Mouse (Mus musculus) left cerebral cortex, postnatal 10 days (tissue): ENCODE data around the gene Lgals1. TPM values are rescaled to one million over a fixed set of nuclear protein-coding genes. Genes with fewer than 3 reads are reported as not detected.
"Not testable (repeated sequence)": the region's sequence is repeated elsewhere in the genome, so short reads cannot be mapped to it uniquely, and the experiment has no call there.

Experiments used
- DNase-seq, 2 experiments: peaks; one replicate each; pipeline ENCODE4 v3.0.0; 2021 to 2022; ENCODE audit warnings: low spot score in 2 of 2, mixed read lengths in 1 of 2; ENCODE audit errors: extremely low spot score in 1 of 2
- intact Hi-C: fragments of 180-260 bp; cut with DNase I; formaldehyde crosslinking; loops from one replicate; pipeline ENCODE4 v1.15.1; 2025
- total RNA-seq, 2 experiments: library from RNA; stranded (reverse); gene quantifications; 2 replicates each; pipeline ENCODE4 v1.2.3; 2021

Lgals1 gene
- 10 to 100 TPM; 24.1 to 25.3 TPM for total RNA-seq

- DNase-seq = peak in 1 of 2 experiments; percentile 89
- intact Hi-C loops = no loop called here
These were observed at the start of gene Lgals1 for GRCm38 (mm10) chr15:78926021-78926919. Gene Lgals1, plus strand, starts transcription at chr15:78926725.

GRCm38 (mm10) chr15:78876991-78877809 lies 49.3 kb upstream of the Lgals1 start, which contains the start of gene Gga1:
Gene Gga1, plus strand, starts transcription at chr15:78877190.
- intact Hi-C loops = no loop called here

GRCm38 (mm10) chr15:78877810-78878390 lies 48.6 kb upstream of the Lgals1 start:
- intact Hi-C loops = no loop called here
- DNase-seq = no peak

More at GRCm38 (mm10) chr15:78876991-78877809, 49.3 kb upstream of the Lgals1 start, which contains the start of gene Gga1:
- peak; percentile 96 to 97 for DNase-seq

GRCm38 (mm10) chr15:78878792-78879516 lies 47.6 kb upstream of the Lgals1 start:
- intact Hi-C loops, DNase-seq: not testable (repeated sequence)

- DNase-seq = no peak
- intact Hi-C loops = no loop called here
These were observed 46.1 kb upstream of the Lgals1 start for GRCm38 (mm10) chr15:78880432-78880831.

- no peak for DNase-seq
- intact Hi-C loops = no loop called here
These were observed 44.7 kb upstream of the Lgals1 start for GRCm38 (mm10) chr15:78881828-78882227.

- intact Hi-C loops = no loop called here
- no peak for DNase-seq
These were observed 37.1 kb upstream of the Lgals1 start for GRCm38 (mm10) chr15:78889401-78889853.

- no peak for DNase-seq
- intact Hi-C loops = no loop called here
These were observed 34.1 kb upstream of the Lgals1 start for GRCm38 (mm10) chr15:78892440-78892839.

- no peak for DNase-seq
- intact Hi-C loops = no loop called here
These were observed 31.8 kb upstream of the Lgals1 start for GRCm38 (mm10) chr15:78894726-78895125.

- no peak for DNase-seq
- intact Hi-C loops = no loop called here
These were observed 30.8 kb upstream of the Lgals1 start for GRCm38 (mm10) chr15:78895741-78896140.

- intact Hi-C loops = no loop called here
- no peak for DNase-seq
These were observed 30.4 kb upstream of the Lgals1 start for GRCm38 (mm10) chr15:78896149-78896548.

- intact Hi-C loops = no loop called here
- no peak for DNase-seq
These were observed 29.0 kb upstream of the Lgals1 start for GRCm38 (mm10) chr15:78897488-78897887.

- intact Hi-C loops = no loop called here
- DNase-seq = no peak
These were observed 28.0 kb upstream of the Lgals1 start for GRCm38 (mm10) chr15:78898507-78899001.

- intact Hi-C loops = no loop called here
These were observed 27.2 kb upstream of the Lgals1 start, which contains the start of gene Gm49510 for GRCm38 (mm10) chr15:78899409-78899739. Gene Gm49510, plus strand, starts transcription at chr15:78899667.

GRCm38 (mm10) chr15:78899740-78900584 lies 26.6 kb upstream of the Lgals1 start, which contains the start of gene Sh3bp1:
Gene Sh3bp1, plus strand, starts transcription at chr15:78899768.
- intact Hi-C loops = no loop called here

More at GRCm38 (mm10) chr15:78899409-78899739, 27.2 kb upstream of the Lgals1 start, which contains the start of gene Gm49510:
- DNase-seq = no peak

GRCm38 (mm10) chr15:78900585-78901421 lies 25.7 kb upstream of the Lgals1 start:
- intact Hi-C loops = no loop called here
- peak in 1 of 2 experiments; percentile 42 for DNase-seq

More at GRCm38 (mm10) chr15:78899740-78900584, 26.6 kb upstream of the Lgals1 start, which contains the start of gene Sh3bp1:
- peak in 1 of 2 experiments; percentile 86 for DNase-seq
